Mouse (Mus musculus): ENCODE measurements around the gene Cacna1c.

Gene Cacna1c

GRCm38 (mm10) chr6:119010875-119011274 is 185.3 kb downstream of the Cacna1c start:
- no peak for DNase-seq (ENCODE audit: low spot score in 2 of 2)

- DNase-seq (ENCODE audit: low spot score in 2 of 2), result no peak
These were observed 186.7 kb downstream of the Cacna1c start for GRCm38 (mm10) chr6:119009526-119009925.

- DNase-seq (ENCODE audit: low spot score in 2 of 2), result no peak
These were observed 187.5 kb downstream of the Cacna1c start for GRCm38 (mm10) chr6:119008638-119009166.

- no peak for DNase-seq (ENCODE audit: low spot score in 2 of 2)
These were observed 191.6 kb downstream of the Cacna1c start for GRCm38 (mm10) chr6:119004596-119004995.

GRCm38 (mm10) chr6:119001442-119001841 is 194.8 kb downstream of the Cacna1c start:
- DNase-seq (ENCODE audit: low spot score in 2 of 2), result no peak

GRCm38 (mm10) chr6:119000255-119000654 is 196.0 kb downstream of the Cacna1c start:
- DNase-seq (ENCODE audit: low spot score in 2 of 2), result no peak

- no peak for DNase-seq (ENCODE audit: low spot score in 2 of 2)
These were observed 196.8 kb downstream of the Cacna1c start for GRCm38 (mm10) chr6:118999329-118999875.

GRCm38 (mm10) chr6:118997397-118997796 is 198.8 kb downstream of the Cacna1c start:
- DNase-seq (ENCODE audit: low spot score in 2 of 2), result no peak

GRCm38 (mm10) chr6:118994272-118995061 is 201.8 kb downstream of the Cacna1c start:
- DNase-seq (ENCODE audit: low spot score in 2 of 2), result no peak

GRCm38 (mm10) chr6:118992391-118992790 is 203.8 kb downstream of the Cacna1c start:
- no peak for DNase-seq (ENCODE audit: low spot score in 2 of 2)

GRCm38 (mm10) chr6:118989999-118990776 is 206.0 kb downstream of the Cacna1c start:
- no peak for DNase-seq (ENCODE audit: low spot score in 2 of 2)

- DNase-seq (ENCODE audit: low spot score in 2 of 2), result no peak
These were observed 211.9 kb downstream of the Cacna1c start for GRCm38 (mm10) chr6:118984181-118984901.

GRCm38 (mm10) chr6:118983471-118984040 is 212.7 kb downstream of the Cacna1c start:
- no peak for DNase-seq (ENCODE audit: low spot score in 2 of 2)

- no peak for DNase-seq (ENCODE audit: low spot score in 2 of 2)
These were observed 216.0 kb downstream of the Cacna1c start for GRCm38 (mm10) chr6:118980265-118980664.

- DNase-seq (ENCODE audit: low spot score in 2 of 2), result no peak
These were observed 218.6 kb downstream of the Cacna1c start for GRCm38 (mm10) chr6:118977443-118978271.

- DNase-seq (ENCODE audit: low spot score in 2 of 2), result no peak
These were observed 219.6 kb downstream of the Cacna1c start for GRCm38 (mm10) chr6:118976617-118977016.

GRCm38 (mm10) chr6:118971844-118972531 is 224.2 kb downstream of the Cacna1c start:
- DNase-seq (ENCODE audit: low spot score in 2 of 2), result no peak

GRCm38 (mm10) chr6:118968776-118969175 is 227.4 kb downstream of the Cacna1c start:
- DNase-seq (ENCODE audit: low spot score in 2 of 2), result no peak

GRCm38 (mm10) chr6:118966904-118967303 is 229.3 kb downstream of the Cacna1c start:
- DNase-seq (ENCODE audit: low spot score in 2 of 2), result no peak

- DNase-seq (ENCODE audit: low spot score in 2 of 2), result no peak
These were observed 230.6 kb downstream of the Cacna1c start for GRCm38 (mm10) chr6:118965577-118965976.

Measured in urinary bladder, postnatal 36 days (tissue).